Mouse (Mus musculus) lung, embryonic 14.5 days (tissue): ENCODE data around the gene Mlc1. TPM values are rescaled to one million over a fixed set of nuclear protein-coding genes. Genes with fewer than 3 reads are reported as not detected.
A peak's percentile ranks its signal among the peaks of the same experiment; 100 is the strongest.

Experiments
- ATAC-seq: fragments of 200-750 bp; cut with Nextera tagmentation; 2 replicates; pipeline ENCODE4 v1.8.0; 2017; ENCODE audit warnings: mild to moderate bottlenecking, moderate TSS enrichment, moderate library complexity; ENCODE audit not compliant: insufficient read depth
- DNase-seq: peaks from one replicate; pipeline ENCODE4 v3.0.0-alpha.2; 2015
- H3K27ac ChIP-seq: fragments of 300-500 bp; sonication (generic); 2 replicates; pipeline ENCODE4 v1.5.1; 2014; ENCODE audit warnings: low read depth, mild to moderate bottlenecking, moderate library complexity
- H3K27me3 ChIP-seq: fragments of 300-500 bp; sonication (generic); 2 replicates; pipeline ENCODE4 v1.6.1; 2014; ENCODE audit warnings: low read length, control low read depth; ENCODE audit not compliant: insufficient read depth
- H3K36me3 ChIP-seq: fragments of 300-500 bp; sonication (generic); 2 replicates; pipeline ENCODE4 v1.6.1; 2014; ENCODE audit warnings: control low read depth; ENCODE audit not compliant: insufficient read depth
- H3K4me1 ChIP-seq: fragments of 300-500 bp; sonication (generic); 2 replicates; pipeline ENCODE4 v1.6.1; 2014; ENCODE audit warnings: antibody characterized with exemption, control low read depth; ENCODE audit not compliant: insufficient read depth
- H3K4me2 ChIP-seq: fragments of 300-500 bp; sonication (generic); 2 replicates; pipeline ENCODE4 v1.6.1; 2014; ENCODE audit warnings: mild to moderate bottlenecking
- H3K4me3 ChIP-seq: fragments of 300-500 bp; sonication (generic); 2 replicates; pipeline ENCODE4 v1.5.1; 2014; ENCODE audit warnings: low read depth, low read length
- H3K9ac ChIP-seq: fragments of 300-500 bp; sonication (generic); 2 replicates; pipeline ENCODE4 v1.6.1; 2014
- H3K9me3 ChIP-seq: fragments of 300-500 bp; sonication (generic); 2 replicates; pipeline ENCODE4 v1.6.1; 2016; ENCODE audit warnings: low read depth, low read length, control low read depth
- CTCF ChIP-seq: IDR thresholded peaks from 2 replicates; pipeline ENCODE4 v1.5.1; 2016; ENCODE audit warnings: antibody characterized with exemption, low read depth
- WGBS: fragments of 180-500 bp; shearing (Covaris S2); extraction: QIAGEN DNeasy Blood & Tissue Kit; methylation state at CpG from one replicate; pipeline ENCODE4 v1.1.7; 2014; 5-methylcytosine and 5-hydroxymethylcytosine counted together
- polyA plus RNA-seq: library from polyadenylated mRNA; unstranded; fragments of >200 nt; fragmentation: Nextera tagmentation; extraction: Ambion mirVana; gene quantifications from 2 replicates; pipeline ENCODE4 v1.2.1, GENCODE M21; 2014

Gene Mlc1
- polyA plus RNA-seq, 1 experiment from 2014 or later, result not detected

DNA sequence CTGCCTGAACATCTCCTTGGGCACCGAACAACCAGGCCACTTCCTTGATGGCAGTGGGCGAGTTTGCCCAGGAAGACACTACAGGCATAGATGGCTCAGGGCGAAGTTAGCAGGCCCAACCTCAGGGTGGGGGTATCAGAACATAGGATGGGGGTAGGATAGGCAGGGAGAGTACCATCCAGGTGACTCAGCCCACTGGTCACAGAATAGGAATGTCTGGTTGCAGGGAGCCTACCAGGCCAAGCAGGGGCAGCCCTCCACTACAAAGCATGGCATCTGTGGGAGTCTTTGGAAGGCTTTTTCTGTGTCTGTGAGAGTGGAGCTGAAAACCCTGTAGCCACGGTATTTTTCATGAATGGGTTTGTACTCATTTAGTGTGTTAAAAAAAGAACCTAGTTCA, 21.3 kb downstream of the Mlc1 start:
- Histone ChIP-seq H3K4me2 (no peak overlapping the region), H3K4me3 (no peak overlapping the region), H3K4me1 (no peaks in the 10 kb centered on the region), H3K9me3 (no peaks in the 10 kb centered on the region), H3K36me3 (no peaks in the 10 kb centered on the region), H3K27me3 (peaks cover 18% of the 10 kb centered on the region), H3K9ac (no peak overlapping the region), H3K27ac (no peak overlapping the region)
- TF ChIP-seq CTCF, result no peak
- DNase-seq, result no peak
- ATAC-seq, result no peak
- 79% methylated on average over 4 of the region's 4 CpGs for WGBS

DNA sequence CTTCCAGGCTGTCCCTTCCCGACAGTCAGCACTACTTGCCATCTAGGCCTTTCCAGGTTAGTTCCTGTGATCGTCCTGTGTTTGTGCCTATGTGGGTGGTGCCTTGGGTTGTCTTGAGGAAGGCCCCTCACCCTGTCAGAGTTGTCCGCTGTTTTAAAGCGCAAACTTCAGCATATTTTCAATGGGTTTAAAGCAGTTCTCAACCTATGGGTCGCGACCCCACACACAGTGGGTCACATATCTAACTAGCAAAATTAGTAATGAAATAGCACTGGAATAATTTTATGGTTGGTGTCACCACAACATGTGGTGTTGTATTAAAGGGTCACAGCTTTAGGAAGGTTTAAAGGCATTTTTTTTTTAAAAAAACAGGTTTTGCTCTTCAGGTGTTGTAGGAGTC, 23.5 kb downstream of the Mlc1 start:
- H3K27me3 ChIP-seq, result peaks cover 18% of the 10 kb centered on the region
- no peak for DNase-seq
- no peaks in the 10 kb centered on the region for H3K36me3 ChIP-seq
- H3K4me1 ChIP-seq, result no peaks in the 10 kb centered on the region
- H3K9ac ChIP-seq, result no peak overlapping the region
- no peak overlapping the region for H3K27ac ChIP-seq
- TF ChIP-seq CTCF, result no peak
- no peaks in the 10 kb centered on the region for H3K9me3 ChIP-seq
- 79% methylated on average over 6 of the region's 6 CpGs for WGBS
- ATAC-seq, result no peak
- H3K4me3 ChIP-seq, result no peak overlapping the region
- no peak overlapping the region for H3K4me2 ChIP-seq

DNA sequence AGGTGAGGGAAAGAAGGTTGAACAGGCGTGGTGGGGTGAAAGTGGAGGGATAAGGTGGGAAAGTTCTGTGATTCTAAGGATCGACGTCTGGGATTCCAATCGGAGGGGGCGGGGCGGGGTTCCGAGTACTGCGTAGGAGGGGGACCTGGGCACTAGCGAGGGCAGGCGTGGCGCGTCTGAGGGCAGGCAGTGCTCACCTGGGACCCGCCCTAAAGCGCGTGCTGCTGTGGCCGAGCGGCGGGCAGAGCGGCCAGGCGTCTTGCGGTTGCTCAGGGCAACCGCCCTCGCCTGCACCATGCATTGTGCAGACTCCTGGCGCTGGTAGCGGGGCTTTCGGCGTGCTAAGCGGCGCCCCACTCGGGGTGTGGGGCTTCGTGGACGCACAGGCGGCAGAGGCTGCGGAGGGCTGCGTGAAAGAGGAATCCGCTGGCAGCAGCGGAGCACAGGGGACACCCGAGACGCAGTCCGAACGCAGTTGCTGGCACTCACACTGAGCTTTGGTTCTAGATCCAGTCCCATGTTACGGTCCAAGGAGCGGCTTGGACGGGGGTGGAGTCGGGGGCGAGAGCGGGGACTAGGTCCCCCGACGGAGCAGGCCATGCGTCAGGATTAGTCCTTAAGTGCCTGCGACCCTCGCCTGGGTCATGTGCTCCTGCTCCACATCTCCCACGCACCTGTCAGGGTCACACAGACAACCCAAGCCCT, 24.3 kb downstream of the Mlc1 start, which contains the start of gene Ttll8:
Gene Ttll8 (minus strand): TSS at position 51 of the 705 bp plus-strand sequence.
- H3K9me3 ChIP-seq, result no peaks in the 10 kb centered on the region
- H3K4me2 ChIP-seq, result peak within 1 kb of the TSS; percentile 67
- no peak for TF ChIP-seq CTCF
- H3K4me3 ChIP-seq, result peak within 1 kb of the TSS; percentile 30
- peak within 1 kb of the TSS; percentile 18; the same call in 1 of the 2 replicates for H3K9ac ChIP-seq
- H3K4me1 ChIP-seq, result no peaks in the 10 kb centered on the region
- ATAC-seq, result peak; percentile 85; the same call in 1 of the 2 replicates
- no peaks in the 10 kb centered on the region for H3K36me3 ChIP-seq
- no peak within 1 kb of the TSS for H3K27ac ChIP-seq
- peaks cover 18% of the 10 kb centered on the region for H3K27me3 ChIP-seq
- DNase-seq, result peak; percentile 35
- 4% methylated on average over 53 of the region's 53 CpGs for WGBS

DNA sequence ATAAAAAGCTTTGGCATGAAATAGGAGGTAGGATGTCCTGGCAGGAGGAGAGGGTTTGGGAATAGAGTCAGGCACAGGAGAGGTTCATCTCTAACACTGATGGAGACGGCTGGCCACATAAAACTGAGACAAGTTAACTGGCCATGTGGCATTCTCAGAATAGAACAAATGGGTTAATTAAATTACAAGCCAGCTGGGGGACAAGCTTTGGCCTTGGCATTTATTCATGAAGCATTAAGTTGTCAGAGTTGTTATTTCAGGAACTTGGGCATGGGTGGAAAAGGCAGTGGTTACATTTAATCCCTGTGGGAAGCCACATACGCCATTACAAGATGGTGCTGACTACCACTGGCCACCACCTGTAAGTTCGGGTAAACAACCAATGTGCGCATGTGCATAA, 27.6 kb downstream of the Mlc1 start:
- no peak overlapping the region for H3K4me3 ChIP-seq
- no peaks in the 10 kb centered on the region for H3K9me3 ChIP-seq
- no peaks in the 10 kb centered on the region for H3K4me1 ChIP-seq
- H3K27me3 ChIP-seq, result peaks cover 18% of the 10 kb centered on the region
- TF ChIP-seq CTCF, result no peak
- H3K36me3 ChIP-seq, result no peaks in the 10 kb centered on the region
- ATAC-seq (no peak), DNase-seq (no peak)
- no peak overlapping the region for H3K4me2 ChIP-seq
- no peak overlapping the region for H3K27ac ChIP-seq
- WGBS, result 83% methylated on average over 4 of the region's 4 CpGs
- no peak overlapping the region for H3K9ac ChIP-seq

DNA sequence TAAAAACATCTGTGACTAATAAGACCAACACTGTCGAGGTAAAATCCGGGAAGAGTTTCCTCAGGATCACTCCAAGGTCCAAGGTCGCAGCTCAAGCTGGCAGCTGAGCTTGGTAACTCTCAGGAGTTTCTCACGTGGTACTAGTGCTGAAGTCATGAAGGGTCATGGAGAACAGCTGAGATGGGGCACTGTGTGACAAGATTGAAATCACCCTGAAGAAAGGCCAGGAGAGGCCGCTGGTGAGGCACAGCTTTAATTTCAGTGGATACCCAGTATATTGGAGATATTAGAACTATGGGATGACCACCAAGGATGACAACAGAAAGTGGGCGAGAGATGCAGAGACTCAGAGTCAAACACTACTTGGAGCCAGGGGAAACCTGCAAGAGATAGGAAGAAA, 32.0 kb downstream of the Mlc1 start:
- WGBS, result 37% methylated on average over 6 of the region's 6 CpGs
- Histone ChIP-seq H3K4me2 (no peak overlapping the region), H3K4me3 (no peak overlapping the region), H3K9ac (no peak overlapping the region), H3K9me3 (no peaks in the 10 kb centered on the region), H3K36me3 (no peaks in the 10 kb centered on the region), H3K27me3 (no peaks in the 10 kb centered on the region), H3K4me1 (no peaks in the 10 kb centered on the region), H3K27ac (no peak overlapping the region)
- DNase-seq (peak; percentile 2), ATAC-seq (no peak)
- no peak for TF ChIP-seq CTCF

DNA sequence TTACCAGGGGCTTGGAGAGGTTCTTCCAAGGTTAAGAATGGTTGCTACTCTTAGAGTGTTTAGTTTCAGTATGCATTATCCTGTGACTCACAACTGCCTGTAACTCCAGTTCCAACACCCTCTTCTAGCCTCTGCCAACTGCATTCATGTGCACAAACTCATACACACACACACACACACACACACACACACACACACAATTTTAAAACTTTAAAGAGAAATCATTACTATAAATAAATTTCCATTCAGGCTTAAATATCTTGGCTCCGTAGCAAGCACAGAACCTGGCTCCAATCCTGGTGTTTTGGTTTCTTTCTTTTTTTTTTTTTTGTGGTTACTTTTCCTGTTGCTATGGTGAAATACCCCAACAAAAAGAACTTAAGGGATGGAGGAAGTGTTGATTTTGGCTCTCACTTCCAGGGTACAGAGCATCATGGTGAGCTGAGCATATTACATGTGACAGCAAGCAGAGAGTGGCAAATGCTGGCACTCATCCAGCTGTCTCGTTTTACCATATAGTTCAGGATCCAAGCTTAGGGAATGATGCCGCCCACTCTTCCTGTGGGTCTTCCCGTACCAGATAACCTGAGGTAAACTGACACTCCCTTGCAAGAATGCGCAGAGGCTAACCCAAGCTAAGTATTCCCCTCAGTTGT, 34.8 kb downstream of the Mlc1 start:
- Histone ChIP-seq H3K36me3 (no peaks in the 10 kb centered on the region), H3K4me2 (no peak overlapping the region), H3K4me1 (no peaks in the 10 kb centered on the region), H3K9me3 (no peaks in the 10 kb centered on the region), H3K4me3 (no peak overlapping the region), H3K27ac (no peak overlapping the region), H3K27me3 (no peaks in the 10 kb centered on the region), H3K9ac (no peak overlapping the region)
- WGBS, result 70% methylated on average over 5 of the region's 5 CpGs
- ATAC-seq, result no peak
- no peak for TF ChIP-seq CTCF
- DNase-seq, result peak; percentile 18

DNA sequence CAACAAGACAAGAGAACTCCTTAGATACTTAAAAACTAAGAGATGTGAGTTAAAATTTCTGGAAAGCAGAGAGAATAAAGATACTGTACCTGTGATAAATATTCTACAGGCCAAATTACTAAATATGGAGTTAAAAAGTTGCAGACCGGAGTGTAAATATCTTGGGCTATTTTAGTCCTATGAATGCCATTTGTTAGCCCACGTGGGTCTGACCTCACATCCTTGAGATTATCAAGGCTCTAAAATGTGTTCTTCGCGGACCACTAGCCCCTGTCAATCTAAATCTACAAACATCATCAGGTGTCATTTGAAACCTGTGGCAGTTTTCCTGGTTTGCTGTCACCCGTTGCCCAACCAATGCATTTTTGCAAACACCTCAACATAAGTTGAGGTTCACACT, 36.0 kb downstream of the Mlc1 start:
- H3K4me1 ChIP-seq, result no peaks in the 10 kb centered on the region
- H3K9me3 ChIP-seq, result no peaks in the 10 kb centered on the region
- no peak overlapping the region for H3K4me2 ChIP-seq
- 61% methylated on average over 5 of the region's 5 CpGs for WGBS
- H3K36me3 ChIP-seq, result no peaks in the 10 kb centered on the region
- H3K9ac ChIP-seq, result no peak overlapping the region
- no peaks in the 10 kb centered on the region for H3K27me3 ChIP-seq
- no peak overlapping the region for H3K4me3 ChIP-seq
- no peak for TF ChIP-seq CTCF
- ATAC-seq, result no peak
- no peak for DNase-seq
- no peak overlapping the region for H3K27ac ChIP-seq
